Mouse (Mus musculus) heart, embryonic 12.5 days (tissue): ENCODE measurements around the gene Mrps23. TPM values are rescaled to one million over a fixed set of nuclear protein-coding genes. Genes with fewer than 3 reads are reported as not detected.
A peak's percentile ranks its signal among the peaks of the same experiment; 100 is the strongest.

Experiments used
- ATAC-seq: fragments of 200-750 bp; cut with Nextera tagmentation; 2 replicates; pipeline ENCODE4 v1.8.0; 2017; ENCODE audit warnings: moderate TSS enrichment, moderate library complexity; ENCODE audit not compliant: insufficient number of reproducible peaks, low FRiP score
- H3K27ac ChIP-seq: fragments of 300-500 bp; sonication (generic); 2 replicates; pipeline ENCODE4 v1.5.1; 2016; ENCODE audit warnings: mild to moderate bottlenecking, moderate library complexity; ENCODE audit not compliant: poor library complexity, severe bottlenecking
- H3K27me3 ChIP-seq: fragments of 300-500 bp; sonication (generic); replicated peaks from 2 replicates; pipeline ENCODE4 v1.6.1; 2016; ENCODE audit warnings: mild to moderate bottlenecking, moderate library complexity
- H3K36me3 ChIP-seq: fragments of 300-500 bp; sonication (generic); 2 replicates; pipeline ENCODE4 v1.6.1; 2016; ENCODE audit warnings: mild to moderate bottlenecking, moderate library complexity
- H3K4me1 ChIP-seq: fragments of 300-500 bp; sonication (generic); replicated peaks from 2 replicates; pipeline ENCODE4 v1.6.1; 2016; ENCODE audit warnings: mild to moderate bottlenecking
- H3K4me2 ChIP-seq: fragments of 300-500 bp; sonication (generic); 2 replicates; pipeline ENCODE4 v1.6.1; 2016; ENCODE audit warnings: mild to moderate bottlenecking, moderate library complexity
- H3K4me3 ChIP-seq: fragments of 300-500 bp; sonication (generic); 2 replicates; pipeline ENCODE4 v1.5.1; 2016; ENCODE audit warnings: mild to moderate bottlenecking
- H3K9ac ChIP-seq: fragments of 300-500 bp; sonication (generic); 2 replicates; pipeline ENCODE4 v1.6.1; 2016; ENCODE audit warnings: mild to moderate bottlenecking, moderate library complexity
- H3K9me3 ChIP-seq: fragments of 300-500 bp; sonication (generic); replicated peaks from 2 replicates; pipeline ENCODE4 v1.6.1; 2016; ENCODE audit warnings: mild to moderate bottlenecking, moderate library complexity
- WGBS: fragments of 180-500 bp; shearing (Covaris S2); methylation state at CpG from one replicate; pipeline ENCODE4 v1.1.7; 2016; 5-methylcytosine and 5-hydroxymethylcytosine counted together
- polyA plus RNA-seq: library from polyadenylated mRNA; unstranded; fragments of >200 nt; fragmentation: Nextera tagmentation; extraction: Ambion mirVana; gene quantifications from 2 replicates; pipeline ENCODE4 v1.2.1, GENCODE M21; 2016

Gene Mrps23
- polyA plus RNA-seq, 1 experiment from 2014 or later = 79.2 TPM

DNA sequence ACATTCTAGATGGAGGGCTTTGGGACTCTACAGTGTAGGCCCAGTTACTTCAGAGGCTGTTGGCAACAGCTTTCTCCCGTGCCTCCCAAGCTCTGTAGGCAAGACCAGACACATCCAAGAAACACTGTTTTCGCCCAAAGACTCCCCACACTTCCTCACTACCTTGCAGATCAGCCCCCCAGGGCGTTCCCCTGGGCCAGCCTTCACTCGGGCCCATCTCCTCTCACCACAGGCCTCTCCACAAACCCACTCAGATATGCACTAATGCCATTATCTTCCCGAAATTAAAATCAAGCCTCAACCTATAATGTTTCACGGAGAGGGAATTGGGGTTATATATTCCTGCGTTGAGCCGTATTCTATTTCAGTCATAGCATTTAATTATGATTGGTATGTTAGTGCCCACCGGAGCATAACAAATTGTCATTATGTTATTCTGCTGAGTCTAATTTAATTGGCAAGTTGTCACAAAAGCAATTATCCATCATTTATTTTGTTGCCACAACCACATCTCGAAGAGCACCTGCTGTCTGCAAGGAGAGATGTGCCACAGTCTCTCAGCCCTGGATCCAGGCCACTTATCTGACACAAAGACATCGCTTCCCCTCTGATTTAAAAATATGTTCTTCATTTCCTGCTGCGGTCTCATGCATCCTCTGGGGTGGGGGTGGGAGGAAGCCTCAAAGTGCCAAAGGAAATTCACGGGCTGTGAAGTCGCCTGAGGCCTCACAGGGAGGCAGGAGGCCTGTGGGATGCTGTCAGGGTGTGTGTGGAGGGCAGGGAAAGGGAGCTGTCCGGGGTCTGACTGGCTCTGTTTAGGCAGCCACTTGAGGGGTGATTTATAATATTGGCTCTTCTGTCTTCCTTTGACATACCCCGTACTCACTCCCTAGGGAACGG lies 29.6 kb downstream of the Mrps23 start:
- Histone ChIP-seq H3K9me3 (no peaks in the 10 kb centered on the region), H3K4me1 (peaks cover 29% of the 10 kb centered on the region), H3K36me3 (no peaks in the 10 kb centered on the region), H3K4me3 (no peak overlapping the region), H3K27ac (no peak overlapping the region; the same call in 1 of the 2 replicates), H3K4me2 (no peak overlapping the region), H3K9ac (no peak overlapping the region), H3K27me3 (no peaks in the 10 kb centered on the region)
- WGBS = 58% methylated on average over 17 of the region's 17 CpGs
- ATAC-seq = no peak

DNA sequence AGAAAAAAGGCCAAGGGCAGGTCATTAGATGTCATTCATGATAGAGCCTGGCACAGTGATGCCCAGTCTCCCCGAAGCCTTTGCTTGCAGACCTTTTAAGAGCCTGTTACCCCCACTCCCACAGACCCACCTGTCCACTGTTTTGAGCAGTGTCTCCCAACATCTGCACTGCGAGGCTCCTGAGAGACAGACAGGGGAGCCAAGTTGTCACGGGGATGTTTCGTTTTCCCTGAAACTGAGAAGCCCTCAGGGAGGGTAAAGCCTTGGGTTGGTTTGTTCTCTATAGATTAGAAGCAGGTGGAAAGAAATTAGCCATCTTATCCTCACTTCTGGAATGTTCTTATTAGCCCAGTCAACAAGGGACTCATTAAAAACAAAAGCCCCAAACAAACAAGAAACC lies 30.6 kb downstream of the Mrps23 start:
- no peak for ATAC-seq
- no peaks in the 10 kb centered on the region for H3K27me3 ChIP-seq
- H3K9me3 ChIP-seq = no peaks in the 10 kb centered on the region
- H3K36me3 ChIP-seq = no peaks in the 10 kb centered on the region
- H3K4me1 ChIP-seq = peaks cover 29% of the 10 kb centered on the region
- H3K4me3 ChIP-seq = no peak overlapping the region
- H3K9ac ChIP-seq = no peak overlapping the region
- 44% methylated on average over 4 of the region's 4 CpGs for WGBS
- H3K27ac ChIP-seq = peak overlapping the region; percentile 36; the same call in 1 of the 2 replicates
- no peak overlapping the region for H3K4me2 ChIP-seq

DNA sequence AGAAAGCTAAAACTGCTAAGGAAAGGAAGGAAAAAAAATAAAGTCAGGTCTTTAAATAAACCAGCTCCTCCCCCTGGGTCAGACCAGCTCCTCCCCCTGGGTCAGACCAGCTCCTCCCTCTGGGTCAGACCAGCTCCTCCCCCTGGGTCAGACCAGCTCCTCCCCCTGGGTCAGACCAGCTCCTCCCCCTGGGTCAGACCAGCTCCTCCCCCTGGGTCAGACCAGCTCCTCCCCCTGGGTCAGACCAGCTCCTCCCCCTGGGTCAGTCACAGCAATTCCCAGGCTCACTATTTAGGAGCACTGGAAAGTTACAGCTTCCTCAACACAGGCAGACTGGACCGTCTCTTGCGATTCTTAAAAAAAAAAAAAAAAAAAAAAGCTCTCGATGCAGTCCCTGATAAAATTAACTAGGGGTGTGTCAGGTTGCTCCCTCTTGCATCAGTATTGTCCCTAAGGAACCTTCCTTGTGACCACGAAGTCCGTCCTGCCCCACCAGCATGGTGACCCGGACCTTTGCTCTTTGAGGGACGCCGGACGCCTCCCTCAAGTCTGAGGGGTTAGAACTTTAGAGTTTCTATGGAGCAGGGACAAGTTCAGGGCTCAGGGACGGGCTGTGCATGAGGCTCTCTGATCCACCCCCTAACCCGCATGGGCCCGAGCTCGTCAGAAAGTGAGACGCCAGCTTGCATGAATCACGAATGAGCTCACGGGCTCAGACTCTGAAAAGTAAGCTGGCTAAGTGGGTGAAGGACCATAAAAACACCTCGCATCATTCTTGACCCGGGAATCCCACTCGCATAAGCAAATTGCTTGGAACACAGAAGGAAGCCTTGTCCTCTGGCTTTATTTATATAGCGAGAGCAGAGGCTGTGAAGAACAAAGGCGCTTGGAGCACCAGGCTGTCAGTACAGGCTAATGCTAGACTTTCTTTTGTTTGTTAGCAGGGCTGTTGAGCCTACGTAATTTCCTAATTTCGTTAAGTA lies 31.3 kb downstream of the Mrps23 start:
- Histone ChIP-seq H3K4me2 (peak overlapping the region; percentile 54), H3K27ac (peak overlapping the region; percentile 44; the same call in 1 of the 2 replicates), H3K36me3 (no peaks in the 10 kb centered on the region), H3K4me1 (peaks cover 31% of the 10 kb centered on the region), H3K9me3 (no peaks in the 10 kb centered on the region), H3K4me3 (0 out of 2 replicates have a peak overlapping the region, but pooled peaks have one; percentile 7), H3K27me3 (no peaks in the 10 kb centered on the region), H3K9ac (peak overlapping the region; percentile 42; the same call in 1 of the 2 replicates)
- 19% methylated on average over 23 of the region's 23 CpGs for WGBS
- ATAC-seq = peak; percentile 24; the same call in 1 of the 2 replicates

DNA sequence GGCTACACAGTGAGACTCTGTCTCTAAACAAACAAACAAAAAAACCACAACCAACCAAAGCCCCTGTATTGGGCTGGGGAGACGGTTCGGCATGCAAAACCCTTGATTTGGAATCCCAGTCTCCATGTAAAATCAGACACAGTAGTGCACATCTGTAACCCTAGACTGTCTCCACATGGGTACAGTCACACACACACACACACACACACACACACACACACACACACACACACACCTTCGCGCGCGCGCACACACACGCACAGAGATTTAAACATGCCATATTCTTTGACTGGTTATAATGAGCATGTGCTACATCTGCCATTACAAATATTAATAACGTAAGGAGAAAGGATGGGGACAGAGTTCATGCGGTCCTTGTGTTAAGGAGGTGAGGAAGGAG lies 36.1 kb downstream of the Mrps23 start:
- no peak overlapping the region for H3K4me2 ChIP-seq
- 90% methylated on average over 10 of the region's 10 CpGs for WGBS
- no peak for ATAC-seq
- no peak overlapping the region for H3K4me3 ChIP-seq
- no peaks in the 10 kb centered on the region for H3K9me3 ChIP-seq
- peaks cover 36% of the 10 kb centered on the region for H3K4me1 ChIP-seq
- H3K9ac ChIP-seq = no peak overlapping the region
- H3K27me3 ChIP-seq = no peaks in the 10 kb centered on the region
- no peak overlapping the region for H3K27ac ChIP-seq
- H3K36me3 ChIP-seq = no peaks in the 10 kb centered on the region

DNA sequence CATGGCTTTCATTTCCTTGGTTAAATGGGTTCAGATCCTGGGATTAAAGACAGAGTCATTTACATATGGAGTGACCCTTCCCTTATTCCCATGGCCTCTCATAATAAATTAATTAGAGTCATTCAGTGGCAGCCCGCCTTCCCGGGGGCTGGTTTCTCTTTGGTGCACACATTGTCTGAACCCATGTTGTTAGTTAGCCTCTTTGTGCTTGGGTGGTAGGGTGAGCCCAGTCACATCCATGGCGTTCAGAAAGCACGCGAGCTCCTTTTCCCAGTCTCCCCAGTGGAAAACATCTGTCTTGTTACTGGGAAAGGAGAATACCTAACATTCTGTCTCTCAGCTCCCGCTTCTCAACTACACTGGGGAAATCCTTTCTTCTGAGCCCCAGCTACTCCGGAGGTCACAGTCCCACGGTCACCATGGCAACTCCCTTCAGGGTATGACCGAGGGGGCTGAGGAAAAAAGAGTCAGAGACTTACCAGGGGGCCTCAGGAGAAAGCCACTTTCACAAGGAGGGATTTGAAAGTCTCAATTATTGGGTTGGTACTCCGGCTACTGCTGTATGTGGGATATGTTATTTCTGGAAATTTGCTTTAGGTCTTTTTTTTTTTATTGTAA lies 36.7 kb downstream of the Mrps23 start:
- no peak for ATAC-seq
- Histone ChIP-seq H3K4me1 (peaks cover 30% of the 10 kb centered on the region), H3K27ac (no peak overlapping the region), H3K9me3 (no peaks in the 10 kb centered on the region), H3K4me3 (no peak overlapping the region), H3K27me3 (no peaks in the 10 kb centered on the region), H3K9ac (peak overlapping the region; percentile 37; the same call in 1 of the 2 replicates), H3K4me2 (no peak overlapping the region), H3K36me3 (no peaks in the 10 kb centered on the region)
- 33% methylated on average over 10 of the region's 10 CpGs for WGBS

DNA sequence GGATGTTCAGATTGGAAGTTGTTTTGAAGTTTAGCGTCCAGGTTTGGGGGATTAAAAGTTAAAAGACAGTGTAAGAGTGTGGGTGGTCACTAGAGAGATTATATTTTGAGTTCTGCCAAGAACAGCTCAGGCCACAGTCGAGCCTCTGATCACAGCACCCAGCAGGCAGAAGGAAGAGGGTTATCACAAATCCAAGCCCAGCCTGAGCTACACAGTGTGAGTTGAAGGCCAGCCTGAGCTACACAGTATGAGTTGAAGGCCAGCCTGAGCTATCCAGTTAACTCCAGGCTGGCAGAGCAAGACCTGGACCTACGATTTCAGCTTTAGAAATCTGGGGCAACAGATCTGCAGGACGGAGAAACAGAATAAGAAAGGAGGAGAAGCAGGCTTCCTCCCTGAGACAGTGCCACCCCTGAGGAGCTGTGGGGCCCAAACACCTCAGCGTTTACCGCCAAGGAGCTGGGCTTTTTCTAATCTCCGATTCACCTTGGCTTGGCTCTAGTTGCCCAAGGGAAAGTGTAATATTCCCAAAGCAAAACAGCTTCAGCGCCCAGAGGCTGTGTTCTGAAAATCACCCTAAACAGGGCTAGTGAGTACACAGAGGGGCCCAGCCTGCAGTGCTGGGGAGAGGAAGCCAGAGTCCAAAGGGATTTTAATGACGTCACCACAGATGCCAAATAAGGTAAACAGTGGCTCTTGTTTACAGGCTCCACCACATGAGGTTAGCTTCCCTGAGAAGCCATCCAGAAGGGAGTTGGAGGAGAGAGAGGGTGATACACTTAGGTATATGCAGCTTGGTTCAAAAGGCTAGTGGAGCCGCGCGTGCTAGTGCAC lies 37.5 kb downstream of the Mrps23 start:
- no peak for ATAC-seq
- Histone ChIP-seq H3K9ac (no peak overlapping the region), H3K4me3 (no peak overlapping the region), H3K4me2 (no peak overlapping the region), H3K36me3 (no peaks in the 10 kb centered on the region), H3K27me3 (no peaks in the 10 kb centered on the region), H3K4me1 (peaks cover 23% of the 10 kb centered on the region), H3K9me3 (no peaks in the 10 kb centered on the region), H3K27ac (no peak overlapping the region)
- 53% methylated on average over 12 of the region's 12 CpGs for WGBS

DNA sequence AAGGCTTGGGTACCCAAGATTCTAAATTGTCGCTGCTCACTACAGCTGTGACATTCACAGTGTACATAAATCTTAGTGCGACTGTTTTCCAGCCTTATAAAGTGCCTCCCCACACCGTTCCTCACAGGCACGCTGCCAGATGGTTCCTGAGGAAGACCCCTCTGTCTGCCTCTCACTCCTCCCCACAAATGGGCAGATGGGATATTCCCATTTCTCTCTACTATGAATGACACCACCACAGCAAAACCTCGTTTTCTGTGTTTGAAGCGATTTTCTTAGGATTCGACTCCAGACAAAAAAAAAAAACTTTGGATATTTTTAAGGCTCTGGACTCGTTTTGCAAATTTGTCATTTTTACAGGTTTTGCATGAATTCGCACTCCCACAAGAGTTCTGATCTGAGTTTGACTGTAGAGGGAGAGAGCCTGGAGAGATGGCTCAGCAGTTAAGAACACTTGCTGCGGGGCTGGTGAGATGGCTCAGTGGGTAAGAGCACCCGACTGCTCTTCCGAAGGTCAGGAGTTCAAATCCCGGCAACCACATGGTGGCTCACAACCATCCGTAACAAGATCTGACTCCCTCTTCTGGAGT lies 41.5 kb downstream of the Mrps23 start:
- no peak overlapping the region for H3K27ac ChIP-seq
- H3K9me3 ChIP-seq = no peaks in the 10 kb centered on the region
- 86% methylated on average over 14 of the region's 14 CpGs for WGBS

DNA sequence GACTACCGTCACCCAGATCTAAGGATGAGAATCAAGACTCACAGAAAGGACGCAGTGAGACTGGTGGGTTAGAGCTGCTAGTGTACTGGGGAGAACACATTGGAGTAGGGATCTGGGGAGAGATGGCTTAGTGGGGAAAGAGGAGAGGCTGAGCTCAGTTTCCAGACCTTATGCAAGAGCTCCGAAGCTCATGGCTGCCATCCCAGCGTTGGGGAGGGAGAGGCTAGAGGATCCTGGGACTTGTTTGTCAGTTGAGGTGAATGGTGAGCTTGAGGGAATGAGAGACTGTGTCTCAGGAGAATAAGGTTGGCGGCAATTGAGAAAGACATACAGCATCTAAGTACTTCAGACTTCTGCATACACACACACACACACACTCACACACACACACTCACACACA lies 44.4 kb downstream of the Mrps23 start:
- Histone ChIP-seq H3K4me2 (no peak overlapping the region), H3K9ac (no peak overlapping the region), H3K36me3 (no peaks in the 10 kb centered on the region), H3K27me3 (no peaks in the 10 kb centered on the region), H3K9me3 (no peaks in the 10 kb centered on the region), H3K27ac (no peak overlapping the region), H3K4me1 (peaks cover 48% of the 10 kb centered on the region), H3K4me3 (no peak overlapping the region)
- 72% methylated on average over 5 of the region's 5 CpGs for WGBS
- no peak for ATAC-seq

More for the DNA sequence above, 41.5 kb downstream of the Mrps23 start:
- Histone ChIP-seq H3K4me3 (no peak overlapping the region), H3K4me1 (peaks cover 31% of the 10 kb centered on the region), H3K4me2 (no peak overlapping the region), H3K9ac (no peak overlapping the region), H3K27me3 (no peaks in the 10 kb centered on the region), H3K36me3 (no peaks in the 10 kb centered on the region)
- ATAC-seq = no peak

DNA sequence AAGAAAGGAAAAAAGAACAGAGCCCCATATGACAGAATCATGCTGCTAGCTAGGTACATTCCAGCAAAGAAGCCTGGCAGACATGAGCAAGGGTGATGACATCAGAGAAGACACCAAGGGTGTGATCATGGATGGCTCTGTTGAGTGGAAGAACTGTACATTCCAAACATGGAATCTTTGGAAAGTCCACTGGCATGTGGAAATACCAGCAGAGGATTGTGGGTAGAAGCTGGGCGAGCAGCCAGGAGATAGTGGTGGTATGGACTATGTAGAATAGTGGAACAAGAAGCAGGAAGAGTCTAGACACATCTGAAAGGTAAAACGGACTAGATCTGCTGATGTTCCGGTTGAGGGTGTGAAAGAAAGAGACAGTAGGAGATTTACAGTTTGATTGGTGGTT lies 46.4 kb downstream of the Mrps23 start:
- H3K4me2 ChIP-seq = no peak overlapping the region
- H3K36me3 ChIP-seq = no peaks in the 10 kb centered on the region
- ATAC-seq = peak; percentile 69
- 29% methylated on average over 3 of the region's 3 CpGs for WGBS
- no peaks in the 10 kb centered on the region for H3K9me3 ChIP-seq
- H3K27ac ChIP-seq = peak overlapping the region; percentile 70
- H3K9ac ChIP-seq = no peak overlapping the region
- H3K4me1 ChIP-seq = peaks cover 45% of the 10 kb centered on the region
- no peak overlapping the region for H3K4me3 ChIP-seq
- H3K27me3 ChIP-seq = no peaks in the 10 kb centered on the region

DNA sequence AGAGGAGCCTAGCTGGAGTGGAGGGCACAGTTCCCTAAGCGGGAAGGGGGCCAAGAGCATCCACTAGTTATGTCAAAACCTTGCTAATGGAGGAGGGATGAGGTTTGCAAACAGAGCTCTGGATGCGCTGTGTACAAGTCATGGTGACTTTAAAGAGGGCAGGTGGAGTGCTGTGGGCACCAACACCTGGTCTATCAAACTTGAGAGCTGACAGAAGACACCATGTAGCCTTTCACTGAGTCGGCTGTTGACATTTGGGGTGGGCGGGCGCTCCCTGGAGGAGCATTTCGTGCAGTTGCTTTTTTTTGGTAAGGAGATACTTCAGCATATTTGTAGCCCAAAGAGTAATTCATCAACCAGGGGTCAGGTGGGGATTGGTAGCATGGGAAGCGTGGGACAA lies 47.1 kb downstream of the Mrps23 start:
- WGBS = 77% methylated on average over 7 of the region's 7 CpGs
- peaks cover 45% of the 10 kb centered on the region for H3K4me1 ChIP-seq
- no peaks in the 10 kb centered on the region for H3K9me3 ChIP-seq
- no peaks in the 10 kb centered on the region for H3K27me3 ChIP-seq
- H3K27ac ChIP-seq = peak overlapping the region; percentile 70
- no peak overlapping the region for H3K4me3 ChIP-seq
- H3K9ac ChIP-seq = no peak overlapping the region
- ATAC-seq = no peak
- no peak overlapping the region for H3K4me2 ChIP-seq
- no peaks in the 10 kb centered on the region for H3K36me3 ChIP-seq
